Mouse (Mus musculus): Measurements from ENCODE around the gene Gnl1. TPM values are rescaled to one million over a fixed set of nuclear protein-coding genes. Genes with fewer than 3 reads are reported as not detected.

The Gnl1 gene
- polyA plus RNA-seq, 1 experiment, result 28.1 TPM

DNA sequence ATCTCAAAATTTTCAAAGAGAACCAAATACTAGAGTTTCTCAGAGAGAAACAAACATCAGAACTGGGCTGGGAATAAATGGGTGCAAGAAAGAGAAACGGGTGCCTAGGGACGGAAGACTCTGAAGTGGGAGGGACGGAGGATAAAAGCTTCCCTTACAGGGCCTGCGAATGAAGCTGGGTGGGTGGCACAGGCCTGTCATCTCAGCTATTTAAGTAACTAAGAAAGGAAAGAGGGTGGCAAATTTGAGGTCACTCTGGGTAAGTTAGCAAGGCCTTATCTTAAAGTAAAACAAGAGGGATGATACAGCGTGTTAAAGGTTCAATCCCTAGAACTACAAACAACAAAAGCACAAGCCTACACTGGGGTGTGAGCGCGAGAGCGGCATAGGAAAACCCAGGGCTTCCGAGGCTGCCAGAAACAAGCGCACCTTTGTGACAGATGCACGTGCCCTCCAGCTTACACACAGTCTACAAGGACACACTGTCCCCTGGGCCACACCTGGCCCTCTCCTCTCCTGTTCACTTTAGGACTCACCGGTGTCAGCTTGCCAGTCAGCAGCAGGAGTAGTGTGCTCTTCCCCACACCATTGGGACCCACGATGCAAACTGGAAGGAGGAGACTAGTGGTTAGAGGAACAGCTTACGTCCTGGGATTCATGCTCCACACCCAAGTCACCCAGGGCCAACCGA, 21.0 kb upstream of the Gnl1 start:
- no peak overlapping the region for H3K4me3 ChIP-seq (ENCODE audit: insufficient read depth, low read length)
- no peak for TF ChIP-seq POLR2A (IDR thresholded peaks at IDR 0.05; ENCODE audit: borderline replicate concordance, low read depth, low read length)
- TF ChIP-seq CTCF (IDR thresholded peaks at IDR 0.05; ENCODE audit: low read depth, low read length), result no peak
- H3K4me1 ChIP-seq (ENCODE audit: control insufficient read depth, insufficient read depth, low read length), result no peaks in the 10 kb centered on the region
- no peak overlapping the region for H3K27ac ChIP-seq (ENCODE audit: insufficient read depth, low read depth, low read length)

DNA sequence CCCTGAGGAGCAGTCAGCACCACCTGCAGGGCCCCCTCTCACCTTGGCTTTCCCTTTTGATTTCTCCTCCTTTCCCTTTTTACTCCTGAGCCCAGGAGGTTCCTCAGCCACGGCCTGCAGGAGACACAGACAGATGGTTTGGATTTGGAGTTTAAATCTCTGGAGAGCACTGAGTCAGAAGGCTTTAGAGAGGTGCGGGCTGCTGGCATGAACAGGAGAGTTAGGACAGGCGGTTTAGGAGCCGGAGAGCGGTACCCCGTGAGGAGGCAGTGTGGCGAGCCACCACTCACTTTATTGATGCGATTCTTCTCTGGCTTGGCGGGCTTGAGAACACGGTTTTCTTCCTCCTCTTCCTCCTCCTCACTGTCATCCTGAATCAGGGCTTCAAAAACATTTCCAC, 16.4 kb upstream of the Gnl1 start:
- no peak for TF ChIP-seq CTCF (IDR thresholded peaks at IDR 0.05; ENCODE audit: low read depth, low read length)
- TF ChIP-seq POLR2A (IDR thresholded peaks at IDR 0.05; ENCODE audit: borderline replicate concordance, low read depth, low read length), result no peak
- Histone ChIP-seq H3K27ac (ENCODE audit: insufficient read depth, low read depth, low read length) (no peak overlapping the region), H3K4me3 (ENCODE audit: insufficient read depth, low read length) (no peak overlapping the region), H3K4me1 (ENCODE audit: control insufficient read depth, insufficient read depth, low read length) (peaks cover 5% of the 10 kb centered on the region; the same call in 1 of the 2 replicates)

DNA sequence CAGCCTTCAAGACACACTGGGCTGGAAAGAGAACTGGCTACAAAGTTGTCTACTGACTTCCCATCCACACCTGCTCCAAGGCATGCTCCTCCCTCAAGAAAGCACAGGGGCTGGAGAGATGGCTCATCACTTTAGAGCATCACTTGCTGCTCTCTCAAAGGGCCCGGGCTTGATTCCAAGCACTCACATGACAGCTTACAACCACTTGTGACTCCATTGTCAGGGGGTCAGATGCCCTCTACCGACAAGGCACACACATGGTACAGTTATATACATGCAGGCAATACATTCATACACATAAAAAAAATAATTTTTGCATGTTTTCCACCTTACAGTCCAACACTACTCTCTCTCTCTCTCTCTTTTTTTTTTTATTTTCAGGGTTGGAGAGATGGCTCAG, 12.0 kb upstream of the Gnl1 start:
- TF ChIP-seq CTCF (IDR thresholded peaks at IDR 0.05; ENCODE audit: low read depth, low read length) (no peak), POLR2A (IDR thresholded peaks at IDR 0.05; ENCODE audit: borderline replicate concordance, low read depth, low read length) (no peak)
- H3K4me1 ChIP-seq (ENCODE audit: control insufficient read depth, insufficient read depth, low read length), result peaks cover 15% of the 10 kb centered on the region
- no peak overlapping the region for H3K27ac ChIP-seq (ENCODE audit: insufficient read depth, low read depth, low read length)
- H3K4me3 ChIP-seq (ENCODE audit: insufficient read depth, low read length), result no peak overlapping the region

DNA sequence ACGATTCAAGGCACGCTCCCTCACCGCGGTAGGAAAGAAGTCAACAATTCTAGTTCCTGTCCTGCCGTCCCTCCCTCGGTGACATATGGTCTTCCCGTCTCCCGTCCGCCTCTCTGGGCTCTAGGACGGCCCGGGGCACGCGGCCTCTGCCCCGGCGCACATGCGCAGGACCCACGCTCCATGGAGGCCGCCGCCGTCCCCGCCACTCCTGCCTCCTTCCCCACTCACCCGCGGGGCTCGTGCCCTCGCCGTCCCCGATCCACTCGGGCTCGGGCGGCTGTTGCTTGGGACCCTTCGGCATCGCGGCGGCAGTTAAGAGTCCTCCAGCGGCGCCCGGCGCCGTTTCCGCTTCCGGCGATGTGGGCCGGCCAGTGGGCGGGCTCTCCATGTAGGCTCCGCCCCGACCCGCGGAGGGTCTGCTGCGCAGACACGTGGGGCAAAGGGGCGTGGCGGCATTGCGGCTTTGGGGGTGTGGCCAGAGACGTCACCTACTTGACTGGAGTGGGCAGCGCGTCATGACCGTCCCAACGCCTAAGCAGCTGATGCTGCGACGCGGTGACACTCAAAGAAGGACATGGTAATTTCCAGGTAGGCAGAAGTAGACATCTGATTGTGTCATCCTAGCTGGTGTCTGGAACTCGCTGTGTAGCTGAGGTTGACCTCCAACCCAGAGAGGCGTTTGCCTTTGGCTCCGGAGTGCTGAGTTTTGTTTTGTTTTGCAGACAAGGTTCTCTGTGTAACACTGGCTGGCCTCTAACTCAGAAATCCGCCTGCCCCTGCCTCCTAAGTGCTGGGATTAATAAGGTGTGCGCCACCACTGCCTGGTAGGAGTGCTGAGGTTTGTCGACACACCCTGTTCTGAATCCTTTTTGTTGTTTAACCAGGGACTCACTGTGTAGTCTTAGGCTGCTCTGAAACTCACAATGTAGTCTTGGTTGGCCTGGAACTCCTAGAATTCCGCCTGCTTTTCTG, 9.9 kb upstream of the Gnl1 start, which contains the start of gene Abcf1:
TSS of gene Abcf1 (minus strand) at position 344 of the 972 bp plus-strand sequence.
- no peak for TF ChIP-seq CTCF (IDR thresholded peaks at IDR 0.05; ENCODE audit: low read depth, low read length)
- TF ChIP-seq POLR2A (IDR thresholded peaks at IDR 0.05; ENCODE audit: borderline replicate concordance, low read depth, low read length), result no peak
- Histone ChIP-seq H3K27ac (ENCODE audit: insufficient read depth, low read depth, low read length) (peak within 1 kb of the TSS; percentile 63), H3K4me3 (ENCODE audit: insufficient read depth, low read length) (peak within 1 kb of the TSS; percentile 87), H3K4me1 (ENCODE audit: control insufficient read depth, insufficient read depth, low read length) (peaks cover 15% of the 10 kb centered on the region)

DNA sequence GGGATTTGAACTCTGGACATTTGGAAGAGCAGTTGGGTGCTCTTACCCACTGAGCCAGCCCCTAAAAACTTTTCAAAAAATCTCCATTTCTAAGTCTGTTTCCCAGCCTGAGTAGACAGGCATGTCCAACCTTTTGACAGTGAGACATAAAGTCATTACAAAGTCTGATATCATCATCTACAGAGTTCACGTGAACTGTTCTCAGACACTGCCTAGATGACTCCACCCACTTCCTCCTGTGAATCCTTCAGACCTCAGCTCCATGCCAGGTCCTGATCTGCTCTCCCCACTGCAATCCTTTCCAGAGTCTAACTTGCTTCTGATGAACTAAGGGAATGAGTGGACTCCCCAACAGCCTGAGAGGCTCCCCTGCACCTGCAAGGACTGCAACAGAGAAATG, 7.5 kb upstream of the Gnl1 start:
- Histone ChIP-seq H3K27ac (ENCODE audit: insufficient read depth, low read depth, low read length) (no peak overlapping the region), H3K4me3 (ENCODE audit: insufficient read depth, low read length) (no peak overlapping the region), H3K4me1 (ENCODE audit: control insufficient read depth, insufficient read depth, low read length) (peaks cover 15% of the 10 kb centered on the region)
- TF ChIP-seq POLR2A (IDR thresholded peaks at IDR 0.05; ENCODE audit: borderline replicate concordance, low read depth, low read length), result no peak

- TF ChIP-seq CTCF (IDR thresholded peaks at IDR 0.05; ENCODE audit: low read depth, low read length) (no peak), POLR2A (IDR thresholded peaks at IDR 0.05; ENCODE audit: borderline replicate concordance, low read depth, low read length) (no peak)
- peak overlapping the region; percentile 92 for H3K4me3 ChIP-seq (ENCODE audit: insufficient read depth, low read length)
- H3K4me1 ChIP-seq (ENCODE audit: control insufficient read depth, insufficient read depth, low read length), result peaks cover 4% of the 10 kb centered on the region
- peak overlapping the region; percentile 81 for H3K27ac ChIP-seq (ENCODE audit: insufficient read depth, low read depth, low read length)
Measured at GRCm38 (mm10) chr17:35978811-35979400, 745 bp upstream of the Gnl1 start.

DNA sequence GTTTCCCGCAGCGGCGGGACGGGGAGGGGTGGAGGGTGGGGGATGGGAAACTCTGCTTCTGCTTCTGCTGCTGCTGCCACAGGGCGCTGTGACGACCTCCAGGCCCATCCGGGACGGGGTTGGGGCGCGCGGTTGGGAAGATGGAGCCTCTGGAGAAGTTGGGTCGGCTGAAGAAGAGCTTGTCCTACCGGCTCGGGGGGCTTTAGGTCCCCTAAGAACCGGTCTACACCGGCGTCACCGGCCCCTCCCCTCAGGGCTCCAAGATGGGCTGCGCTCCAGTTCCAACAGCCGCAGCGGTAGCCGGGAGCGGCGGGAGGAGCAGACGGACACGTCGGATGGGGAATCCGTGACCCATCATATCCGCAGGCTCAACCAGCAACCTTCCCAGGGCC, 708 bp downstream of the Gnl1 start:
- no peak for TF ChIP-seq CTCF (IDR thresholded peaks at IDR 0.05; ENCODE audit: low read depth, low read length)
- TF ChIP-seq POLR2A (IDR thresholded peaks at IDR 0.05; ENCODE audit: borderline replicate concordance, low read depth, low read length), result no peak
- Histone ChIP-seq H3K27ac (ENCODE audit: insufficient read depth, low read depth, low read length) (peak overlapping the region; percentile 67), H3K4me3 (ENCODE audit: insufficient read depth, low read length) (peak overlapping the region; percentile 67), H3K4me1 (ENCODE audit: control insufficient read depth, insufficient read depth, low read length) (peaks cover 4% of the 10 kb centered on the region)

DNA sequence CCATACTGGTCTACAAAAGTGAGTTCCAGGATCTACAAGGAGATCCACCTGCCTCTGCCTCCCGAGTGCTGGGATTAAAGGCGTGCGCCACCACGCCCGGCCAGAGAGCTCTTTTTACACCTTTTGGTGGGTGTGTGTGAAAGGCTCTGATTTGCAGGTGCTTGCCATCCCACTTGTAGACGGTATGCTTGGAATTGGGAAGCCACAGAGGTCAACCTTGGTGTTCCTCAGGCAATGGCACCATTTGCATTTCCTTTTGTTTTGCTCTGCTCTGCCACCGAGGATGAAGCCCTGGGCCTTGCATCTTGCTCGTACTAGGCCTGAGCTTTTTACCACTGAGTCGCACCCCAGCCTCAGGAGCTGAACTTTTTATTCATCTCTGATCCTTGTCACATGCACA, 2.1 kb downstream of the Gnl1 start:
- H3K27ac ChIP-seq (ENCODE audit: insufficient read depth, low read depth, low read length), result no peak overlapping the region
- TF ChIP-seq POLR2A (IDR thresholded peaks at IDR 0.05; ENCODE audit: borderline replicate concordance, low read depth, low read length), result no peak
- no peak for TF ChIP-seq CTCF (IDR thresholded peaks at IDR 0.05; ENCODE audit: low read depth, low read length)
- no peak overlapping the region for H3K4me3 ChIP-seq (ENCODE audit: insufficient read depth, low read length)
- peaks cover 4% of the 10 kb centered on the region for H3K4me1 ChIP-seq (ENCODE audit: control insufficient read depth, insufficient read depth, low read length)

DNA sequence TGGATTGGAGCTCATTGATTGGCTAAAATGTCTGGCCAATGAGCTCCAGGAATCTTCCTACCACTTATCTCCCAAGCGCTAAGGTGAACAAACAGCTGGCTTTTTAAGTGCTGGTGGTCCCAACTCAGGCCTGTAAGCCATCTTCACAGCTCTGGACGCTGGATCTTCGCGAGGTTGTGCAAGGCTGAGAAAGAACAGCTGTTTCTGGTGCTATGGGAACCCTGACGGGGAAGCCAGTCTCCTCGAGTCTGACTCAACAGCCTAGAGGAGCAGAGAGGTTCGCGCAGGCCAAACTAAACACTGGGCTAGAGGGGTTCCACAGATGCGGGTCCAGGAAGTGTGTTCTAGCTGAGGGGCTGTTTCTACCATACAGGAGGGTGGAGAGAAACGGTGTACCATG, 12.1 kb downstream of the Gnl1 start:
- TF ChIP-seq POLR2A (IDR thresholded peaks at IDR 0.05; ENCODE audit: borderline replicate concordance, low read depth, low read length), result no peak
- no peak for TF ChIP-seq CTCF (IDR thresholded peaks at IDR 0.05; ENCODE audit: low read depth, low read length)
- Histone ChIP-seq H3K4me1 (ENCODE audit: control insufficient read depth, insufficient read depth, low read length) (peaks cover 4% of the 10 kb centered on the region), H3K4me3 (ENCODE audit: insufficient read depth, low read length) (no peak overlapping the region), H3K27ac (ENCODE audit: insufficient read depth, low read depth, low read length) (no peak overlapping the region)
